Mouse (Mus musculus) megakaryocyte, embryonic 14.5 days (primary cell): Measurements from ENCODE around the gene Nptn. TPM values are rescaled to one million over a fixed set of nuclear protein-coding genes. Genes with fewer than 3 reads are reported as not detected.
A peak's percentile ranks its signal among the peaks of the same experiment; 100 is the strongest.

ENCODE experiments used
- H3K27me3 ChIP-seq: replicated peaks from 2 replicates; pipeline ENCODE3; 2012; ENCODE audit warnings: inconsistent platforms
- H3K36me3 ChIP-seq: replicated peaks from 2 replicates; pipeline ENCODE3; 2012; ENCODE audit warnings: low read length, inconsistent platforms, mixed read lengths
- H3K4me1 ChIP-seq: 2 replicates; pipeline ENCODE4 v1.6.1; 2012; ENCODE audit warnings: inconsistent platforms
- H3K4me3 ChIP-seq: replicated peaks from 2 replicates; pipeline ENCODE3; 2012; ENCODE audit warnings: moderate library complexity, mild to moderate bottlenecking, inconsistent platforms
- H3K9me3 ChIP-seq: 2 replicates; pipeline ENCODE4 v1.6.1; 2012; ENCODE audit warnings: inconsistent platforms
- FLI1 ChIP-seq: IDR thresholded peaks from 2 replicates; pipeline ENCODE4 v1.6.1; 2012; ENCODE audit warnings: low read length, inconsistent platforms, mixed read lengths
- GATA1 ChIP-seq: IDR thresholded peaks from 3 replicates; pipeline ENCODE4 v1.6.1; 2012; ENCODE audit warnings: mixed read lengths, low read length, inconsistent platforms, borderline replicate concordance
- polyA plus RNA-seq: library from polyadenylated mRNA; stranded (reverse); fragments of >175 nt; gene quantifications from 2 replicates; pipeline ENCODE4 v1.2.3, GENCODE M21; 2012; ENCODE audit warnings: low replicate concordance; ENCODE audit not compliant: insufficient read depth

Gene Nptn
- polyA plus RNA-seq, 1 experiment: 377 TPM

DNA sequence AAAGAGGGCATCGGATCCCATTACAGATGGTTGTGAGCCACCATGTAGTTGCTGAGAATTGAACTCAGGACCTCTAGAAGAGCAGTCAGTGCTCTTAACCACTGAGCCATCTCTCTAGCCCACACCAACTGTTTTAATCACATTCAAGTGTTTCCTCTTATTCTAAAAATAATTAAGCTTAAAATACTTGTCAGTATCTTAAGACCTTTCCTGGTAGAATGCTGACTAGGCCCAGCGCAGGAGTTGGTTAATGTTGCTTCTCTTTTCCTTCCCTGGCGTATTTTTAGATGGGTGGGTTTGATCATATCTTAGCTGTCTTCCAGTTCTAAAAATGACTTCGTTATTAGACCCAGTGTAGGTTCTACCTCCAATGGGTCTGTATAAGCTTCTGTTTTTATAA, 6.6 kb downstream of the Nptn start:
- H3K4me1 ChIP-seq: peaks cover 77% of the 10 kb centered on the region
- peaks cover 11% of the 10 kb centered on the region for H3K36me3 ChIP-seq
- no peaks in the 10 kb centered on the region for H3K27me3 ChIP-seq
- TF ChIP-seq GATA1 (no peak), FLI1 (no peak)
- H3K9me3 ChIP-seq: no peaks in the 10 kb centered on the region
- H3K4me3 ChIP-seq: peak overlapping the region; percentile 50

DNA sequence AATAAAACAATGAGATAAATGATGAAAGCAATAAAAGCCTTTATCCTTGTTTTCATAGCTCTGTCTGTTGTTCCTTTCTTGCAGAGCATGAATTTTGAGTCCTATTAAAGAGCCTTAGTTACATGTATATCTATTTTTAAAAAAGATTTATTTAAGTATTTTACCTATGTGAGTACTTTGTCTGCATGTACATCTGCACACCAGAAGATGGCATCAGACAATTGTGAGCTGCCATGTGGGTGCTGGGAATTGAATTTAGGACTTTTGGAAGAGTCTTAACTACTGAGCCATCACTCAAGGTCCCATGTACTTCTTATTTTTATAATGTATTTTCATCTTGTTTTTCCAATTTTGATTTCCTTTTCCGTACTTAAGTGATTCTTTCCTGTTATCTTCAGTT, 13.3 kb downstream of the Nptn start:
- no peak overlapping the region for H3K4me3 ChIP-seq
- H3K9me3 ChIP-seq: no peaks in the 10 kb centered on the region
- TF ChIP-seq FLI1: no peak
- TF ChIP-seq GATA1: no peak
- no peaks in the 10 kb centered on the region for H3K27me3 ChIP-seq
- peaks cover 49% of the 10 kb centered on the region for H3K4me1 ChIP-seq
- H3K36me3 ChIP-seq: peaks cover 10% of the 10 kb centered on the region

DNA sequence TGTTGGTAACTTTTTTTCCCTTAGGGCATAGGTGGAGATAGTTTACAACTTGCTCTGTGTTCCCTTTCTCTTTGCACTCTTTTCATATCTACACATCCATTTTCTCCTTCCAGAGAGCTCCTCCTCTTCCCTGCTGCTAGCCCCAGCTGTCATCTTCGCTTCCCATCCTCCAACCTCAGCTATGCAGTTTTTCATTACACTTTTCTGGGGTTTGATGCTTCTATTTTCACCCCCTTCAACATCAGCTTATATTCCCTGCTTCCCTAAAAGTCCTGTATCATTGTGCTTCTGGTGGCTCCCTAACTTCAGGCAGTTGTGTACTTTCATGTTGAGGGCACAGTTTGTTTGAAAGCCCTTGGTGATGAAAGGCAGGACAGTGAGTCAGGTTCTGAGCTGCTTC, 31.8 kb downstream of the Nptn start:
- peak overlapping the region; percentile 42 for H3K4me3 ChIP-seq
- H3K36me3 ChIP-seq: peaks cover 12% of the 10 kb centered on the region
- TF ChIP-seq GATA1 (no peak), FLI1 (no peak)
- H3K4me1 ChIP-seq: peaks cover 88% of the 10 kb centered on the region
- H3K27me3 ChIP-seq: no peaks in the 10 kb centered on the region
- no peaks in the 10 kb centered on the region for H3K9me3 ChIP-seq

DNA sequence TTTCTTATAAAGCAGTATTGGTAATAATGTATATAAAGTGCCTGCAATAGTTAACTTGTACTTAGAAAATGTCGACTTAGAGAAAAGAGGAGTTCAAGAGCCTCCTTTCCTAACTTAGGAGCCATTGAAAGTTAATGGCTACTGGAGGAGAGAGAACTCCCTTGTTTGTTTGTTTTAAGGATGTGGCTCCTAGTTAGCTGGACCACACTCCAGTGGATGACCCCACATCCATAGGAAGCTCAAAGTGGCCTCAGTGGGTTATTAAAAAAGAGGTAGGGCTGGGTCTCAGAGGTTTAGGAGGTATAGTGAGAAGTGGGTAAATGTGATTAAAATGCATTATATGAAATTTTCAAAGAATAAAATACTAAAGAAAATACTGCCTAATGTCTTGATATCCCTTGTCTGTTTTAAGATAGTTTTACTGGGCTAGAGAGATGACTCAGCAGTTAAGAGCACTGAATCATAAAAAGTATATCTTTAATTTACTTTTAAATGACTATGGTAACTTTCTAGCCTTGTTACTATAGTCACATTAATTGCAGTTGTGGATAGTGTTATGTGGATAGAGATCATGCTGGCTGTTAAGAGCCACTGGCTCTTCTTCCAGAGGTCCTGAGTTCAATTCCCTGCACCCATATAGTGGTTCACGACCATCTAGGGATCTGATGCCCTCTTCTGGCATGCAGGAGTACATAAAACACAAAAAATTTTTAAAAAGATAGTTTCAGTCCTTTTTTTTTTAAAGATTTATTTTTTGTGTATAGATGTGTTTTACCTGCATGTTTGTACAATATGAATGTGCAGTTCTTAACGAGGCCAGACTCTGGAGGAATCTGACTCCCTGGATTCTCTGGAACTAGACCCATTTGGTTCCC, 33.3 kb downstream of the Nptn start:
- Histone ChIP-seq H3K36me3 (peaks cover 14% of the 10 kb centered on the region), H3K27me3 (no peaks in the 10 kb centered on the region), H3K4me3 (no peak overlapping the region), H3K9me3 (no peaks in the 10 kb centered on the region), H3K4me1 (peaks cover 91% of the 10 kb centered on the region)
- TF ChIP-seq GATA1 (no peak), FLI1 (no peak)

DNA sequence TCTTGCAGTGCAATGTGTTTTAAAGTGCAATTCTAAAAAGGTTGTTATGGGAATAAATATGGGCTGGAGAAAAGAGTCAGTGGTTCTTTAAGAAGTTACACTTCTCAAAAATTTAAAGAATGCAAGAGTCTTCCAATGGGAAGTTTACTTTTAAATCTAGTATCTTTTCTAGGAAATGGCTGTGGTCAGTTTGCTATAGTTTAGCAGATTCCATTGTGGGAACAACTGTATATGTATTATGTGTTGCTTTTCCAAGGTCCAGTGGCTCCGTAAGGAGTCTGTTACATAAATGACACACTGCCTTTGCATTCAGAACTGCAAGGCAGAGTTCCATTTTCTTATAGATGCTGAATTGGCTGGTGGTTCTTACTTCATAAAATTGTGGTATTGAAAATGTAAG, 41.0 kb downstream of the Nptn start:
- Histone ChIP-seq H3K9me3 (no peaks in the 10 kb centered on the region), H3K36me3 (peaks cover 48% of the 10 kb centered on the region), H3K27me3 (no peaks in the 10 kb centered on the region), H3K4me1 (peaks cover 88% of the 10 kb centered on the region), H3K4me3 (no peak overlapping the region)
- TF ChIP-seq FLI1 (no peak), GATA1 (no peak)

DNA sequence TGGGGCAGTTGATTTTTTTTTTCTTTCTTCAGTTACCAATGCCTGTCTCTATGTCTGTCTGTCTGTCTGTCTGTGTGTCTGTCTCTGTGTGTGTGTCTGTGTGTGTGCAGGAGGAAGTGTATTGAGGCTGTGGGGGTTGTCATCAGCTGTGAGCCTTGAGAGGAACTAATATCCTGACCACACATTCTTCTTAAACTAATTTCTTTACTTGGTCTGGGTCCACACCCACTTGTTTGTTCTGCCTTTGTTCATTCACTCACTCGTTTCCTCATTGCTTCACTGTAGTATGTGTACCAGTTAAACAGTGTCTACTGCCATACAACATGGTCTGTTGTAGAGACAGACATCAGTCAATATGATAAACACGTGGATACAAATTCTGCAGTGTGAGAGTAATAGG, 45.2 kb downstream of the Nptn start:
- Histone ChIP-seq H3K4me1 (peaks cover 64% of the 10 kb centered on the region), H3K9me3 (no peaks in the 10 kb centered on the region), H3K27me3 (no peaks in the 10 kb centered on the region), H3K4me3 (no peak overlapping the region), H3K36me3 (peaks cover 70% of the 10 kb centered on the region)
- no peak for TF ChIP-seq FLI1
- TF ChIP-seq GATA1: no peak

DNA sequence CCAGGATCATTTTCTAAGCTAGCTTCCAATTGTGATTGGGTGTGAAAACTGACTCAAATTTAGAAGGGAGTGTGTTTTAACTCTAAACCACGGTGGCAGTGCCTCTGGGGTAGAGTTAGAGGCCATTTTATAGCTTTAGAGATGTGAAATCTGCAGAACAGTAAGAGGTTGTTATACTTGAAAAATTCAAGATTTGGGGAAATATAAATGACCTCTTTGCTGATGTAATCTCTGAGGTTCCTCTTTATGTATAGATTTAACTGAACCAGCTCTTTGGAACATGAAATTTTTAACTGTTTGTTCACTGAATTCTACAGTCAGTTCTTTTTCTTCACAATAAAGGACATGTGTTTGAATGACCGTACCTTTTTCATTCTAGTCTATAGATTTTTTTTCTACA, 48.4 kb downstream of the Nptn start:
- Histone ChIP-seq H3K4me1 (peaks cover 39% of the 10 kb centered on the region), H3K9me3 (no peaks in the 10 kb centered on the region), H3K27me3 (no peaks in the 10 kb centered on the region), H3K4me3 (no peak overlapping the region), H3K36me3 (peaks cover 69% of the 10 kb centered on the region)
- TF ChIP-seq FLI1 (no peak), GATA1 (no peak)

DNA sequence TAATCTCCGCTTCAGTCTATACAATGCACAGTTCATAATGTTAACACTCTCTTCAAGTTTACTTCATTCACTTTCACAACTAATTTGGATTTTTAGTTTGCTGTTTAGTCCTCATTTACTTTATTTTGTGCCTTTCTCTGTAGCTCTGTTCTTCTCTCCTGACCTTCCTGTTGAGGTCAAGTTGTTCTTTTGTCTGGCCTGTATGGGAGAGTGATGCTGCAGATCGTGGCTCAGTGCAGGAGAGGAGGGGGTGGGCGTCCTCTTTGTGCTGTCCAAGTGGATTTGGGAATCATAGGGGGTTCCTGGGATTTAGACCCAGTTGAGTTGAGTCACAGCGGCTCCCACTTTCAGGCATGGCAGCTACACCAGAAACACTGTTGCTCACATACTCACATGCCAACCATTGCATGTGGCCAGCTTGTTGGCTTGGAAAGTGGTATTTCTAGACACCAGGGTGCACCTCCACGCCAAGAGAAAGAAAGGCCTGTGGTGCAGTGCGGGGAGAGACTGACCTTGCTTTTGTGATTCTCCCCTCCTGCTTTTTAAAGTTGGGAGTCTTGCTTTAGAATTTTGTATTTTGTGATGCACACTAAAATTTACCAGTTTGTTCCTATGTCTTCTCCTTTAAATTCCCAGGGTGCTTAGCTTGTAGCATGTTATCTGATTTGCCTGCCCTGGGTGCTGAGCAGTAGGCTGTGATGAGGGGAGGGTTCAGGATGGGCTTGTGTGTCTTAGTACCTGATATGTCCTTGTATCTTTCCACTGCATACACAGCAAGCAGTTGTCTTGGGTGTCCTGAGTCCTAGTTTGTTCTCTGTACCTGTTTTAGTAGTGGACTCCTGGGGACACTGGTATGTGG, 66.6 kb downstream of the Nptn start:
- Histone ChIP-seq H3K4me1 (peaks cover 54% of the 10 kb centered on the region), H3K36me3 (peaks cover 97% of the 10 kb centered on the region)

DNA sequence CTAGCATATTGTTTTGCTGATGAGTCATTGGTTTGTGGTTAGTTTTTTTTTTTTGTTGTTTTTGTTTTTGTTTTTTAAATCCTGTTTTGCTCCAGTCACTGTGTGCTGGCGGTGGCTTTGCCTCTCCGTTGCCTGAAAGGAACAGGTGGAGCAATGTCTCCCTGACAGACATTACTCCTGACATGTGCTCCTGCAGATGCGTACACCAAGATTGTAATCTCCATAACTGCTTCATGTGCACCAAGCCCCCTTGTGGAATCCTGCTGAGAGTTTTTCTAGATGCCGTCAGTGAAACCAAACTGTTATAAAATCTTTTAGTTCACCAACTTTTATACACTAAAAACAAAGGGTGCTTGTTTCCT, 67.2 kb downstream of the Nptn start:
- Histone ChIP-seq H3K4me3 (no peak overlapping the region), H3K9me3 (no peaks in the 10 kb centered on the region), H3K27me3 (no peaks in the 10 kb centered on the region), H3K4me1 (peaks cover 54% of the 10 kb centered on the region), H3K36me3 (peaks cover 97% of the 10 kb centered on the region)
- TF ChIP-seq FLI1 (no peak), GATA1 (no peak)

More for the DNA sequence above, 66.6 kb downstream of the Nptn start:
- Histone ChIP-seq H3K9me3 (no peaks in the 10 kb centered on the region), H3K27me3 (no peaks in the 10 kb centered on the region), H3K4me3 (no peak overlapping the region)
- TF ChIP-seq GATA1: peak; percentile 39; the same call in 1 of the 3 replicates
- TF ChIP-seq FLI1: no peak

DNA sequence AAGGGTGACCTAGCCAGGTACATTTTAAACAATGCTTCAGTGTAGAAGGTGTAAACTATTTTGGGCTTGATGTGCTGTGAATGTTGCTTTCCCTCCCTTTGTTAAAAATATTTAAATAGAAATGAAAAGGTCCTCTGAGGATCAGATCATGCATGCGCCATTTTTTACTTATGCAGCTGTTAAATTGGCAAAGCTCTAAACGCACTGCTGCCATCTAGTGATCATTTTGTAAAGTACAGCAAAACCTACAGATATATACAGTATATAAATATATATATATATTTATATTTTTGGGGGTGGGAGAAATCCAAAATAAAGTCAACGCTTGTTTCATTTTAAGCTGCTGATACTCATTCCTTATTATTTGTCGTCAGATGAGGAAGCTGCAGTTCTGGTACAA, 70.0 kb downstream of the Nptn start:
- Histone ChIP-seq H3K36me3 (peaks cover 97% of the 10 kb centered on the region), H3K9me3 (no peaks in the 10 kb centered on the region), H3K4me3 (no peak overlapping the region), H3K27me3 (no peaks in the 10 kb centered on the region), H3K4me1 (peaks cover 48% of the 10 kb centered on the region)
- no peak for TF ChIP-seq GATA1
- TF ChIP-seq FLI1: no peak
